Mouse (Mus musculus): ENCODE results near the gene Aph1b.

DNA sequence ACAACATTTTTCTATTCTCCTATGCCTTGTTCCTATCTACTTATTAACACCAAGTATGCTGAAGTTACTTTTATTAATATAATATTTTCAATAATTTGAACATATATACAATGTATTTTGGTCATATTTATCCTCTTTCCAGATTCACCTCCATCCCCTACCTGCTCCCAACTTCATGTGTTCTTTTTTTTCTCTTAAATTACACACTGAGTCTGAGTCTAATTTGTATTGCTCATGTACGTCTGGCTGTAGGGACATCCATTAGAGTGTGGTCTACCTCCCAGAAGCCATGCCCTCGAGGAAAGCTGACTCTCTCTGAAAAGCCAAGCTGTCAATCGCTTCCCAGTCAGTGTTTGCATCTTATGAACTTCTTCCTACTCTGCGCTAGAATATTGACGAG, 1.4 kb upstream of the Aph1b start, which contains the start of gene Gm10647:
- TF ChIP-seq MAFK (IDR thresholded peaks at IDR 0.05; ENCODE audit: insufficient read depth, low read depth, low read length) (no peak), ZC3H11A (IDR thresholded peaks at IDR 0.05; ENCODE audit: borderline replicate concordance, low read depth, low read length) (no peak), CHD2 (IDR thresholded peaks at IDR 0.05; ENCODE audit: low read depth, low read length) (no peak)

Measured in ES-E14 (cell line).